Mouse (Mus musculus) lung, postnatal 0 days (tissue): ENCODE data around the gene Olfr728.

Experiments
- CTCF ChIP-seq: IDR thresholded peaks from 2 replicates; pipeline ENCODE4 v1.5.1; 2016; ENCODE audit warnings: antibody characterized with exemption, mild to moderate bottlenecking
- EP300 ChIP-seq: IDR thresholded peaks from 2 replicates; pipeline ENCODE4 v1.6.1; 2016; ENCODE audit warnings: antibody characterized with exemption, mild to moderate bottlenecking, control low read depth

- no peak for TF ChIP-seq CTCF
- TF ChIP-seq EP300: no peak
Observed at GRCm38 (mm10) chr14:50122886-50123285, 19.6 kb downstream of the Olfr728 start, which contains the start of gene Olfr727.
